Mouse (Mus musculus) neural tube, embryonic 10.5 days (tissue): ENCODE results near the gene Ccne1.

ENCODE experiments used
- DNase-seq: peaks from one replicate; pipeline ENCODE4 v3.0.0-alpha.2; 2017; ENCODE audit warnings: low spot score; ENCODE audit errors: extremely low spot score

Gene Ccne1

GRCm38 (mm10) chr7:38104097-38104496, 3.2 kb downstream of the Ccne1 start:
- DNase-seq = no peak

GRCm38 (mm10) chr7:38094353-38094752, 13.0 kb downstream of the Ccne1 start:
- DNase-seq = no peak

- DNase-seq = no peak
Measured at GRCm38 (mm10) chr7:38093101-38093500, 14.2 kb downstream of the Ccne1 start.

- DNase-seq = no peak
Measured at GRCm38 (mm10) chr7:38089930-38090675, 17.2 kb downstream of the Ccne1 start.

GRCm38 (mm10) chr7:38088456-38088855, 18.9 kb downstream of the Ccne1 start:
- no peak for DNase-seq

GRCm38 (mm10) chr7:38087856-38088255, 19.5 kb downstream of the Ccne1 start:
- no peak for DNase-seq

- DNase-seq = no peak
Measured at GRCm38 (mm10) chr7:38086401-38086800, 20.9 kb downstream of the Ccne1 start.

GRCm38 (mm10) chr7:38085573-38086211, 21.6 kb downstream of the Ccne1 start:
- peak; percentile 60 for DNase-seq

GRCm38 (mm10) chr7:38084778-38085572, 22.4 kb downstream of the Ccne1 start:
- DNase-seq = peak; percentile 100

GRCm38 (mm10) chr7:38082971-38083370, 24.4 kb downstream of the Ccne1 start:
- DNase-seq = no peak

- no peak for DNase-seq
Measured at GRCm38 (mm10) chr7:38077189-38077588, 30.1 kb downstream of the Ccne1 start.

- no peak for DNase-seq
Measured at GRCm38 (mm10) chr7:38075487-38075886, 31.8 kb downstream of the Ccne1 start.

GRCm38 (mm10) chr7:38074920-38075319, 32.4 kb downstream of the Ccne1 start:
- no peak for DNase-seq

GRCm38 (mm10) chr7:38074514-38074913, 32.8 kb downstream of the Ccne1 start:
- DNase-seq = peak; percentile 42

- DNase-seq = peak; percentile 40
Measured at GRCm38 (mm10) chr7:38073782-38074181, 33.6 kb downstream of the Ccne1 start.

- DNase-seq = no peak
Measured at GRCm38 (mm10) chr7:38071065-38071464, 36.3 kb downstream of the Ccne1 start.

- no peak for DNase-seq
Measured at GRCm38 (mm10) chr7:38070663-38071062, 36.7 kb downstream of the Ccne1 start.

GRCm38 (mm10) chr7:38064431-38064830, 42.9 kb downstream of the Ccne1 start:
- DNase-seq = no peak

GRCm38 (mm10) chr7:38061060-38061970, 46.0 kb downstream of the Ccne1 start:
- DNase-seq = peak; percentile 95

GRCm38 (mm10) chr7:38059636-38060330, 47.6 kb downstream of the Ccne1 start:
- DNase-seq = no peak
